Mouse (Mus musculus) T-helper 2 cell (primary cell): ENCODE measurements around the gene Dcst2.

ENCODE experiments used
- in situ Hi-C: fragments of 300-600 bp; cut with MboI, MseI; formaldehyde crosslinking; loops from one replicate; pipeline ENCODE4 v1.15.1; 2025; ENCODE audit warnings: high pct_unique_total_duplicates

Gene Dcst2

GRCm38 (mm10) chr3:89388134-89388881 is 26.5 kb downstream of the Dcst2 start:
- in situ Hi-C loops: no loop called here

GRCm38 (mm10) chr3:89388901-89389740 is 27.3 kb downstream of the Dcst2 start:
- in situ Hi-C loops: no loop called here

GRCm38 (mm10) chr3:89390111-89390515 is 28.3 kb downstream of the Dcst2 start:
- in situ Hi-C loops: no loop called here

GRCm38 (mm10) chr3:89390699-89391662 is 29.2 kb downstream of the Dcst2 start:
- in situ Hi-C loops: no loop called here

- in situ Hi-C loops: no loop called here
Measured at GRCm38 (mm10) chr3:89391663-89392511, 30.1 kb downstream of the Dcst2 start.

- in situ Hi-C loops: no loop called here
Measured at GRCm38 (mm10) chr3:89392871-89393311, 31.1 kb downstream of the Dcst2 start.

- in situ Hi-C loops: no loop called here
Measured at GRCm38 (mm10) chr3:89393605-89394004, 31.8 kb downstream of the Dcst2 start.

- in situ Hi-C loops: no loop called here
Measured at GRCm38 (mm10) chr3:89394006-89394893, 32.5 kb downstream of the Dcst2 start, which contains the start of gene Zbtb7b. Gene Zbtb7b (minus strand): TSS chr3:89394776.

GRCm38 (mm10) chr3:89394894-89395256 is 33.1 kb downstream of the Dcst2 start:
- in situ Hi-C loops: no loop called here

GRCm38 (mm10) chr3:89395419-89395805 is 33.6 kb downstream of the Dcst2 start:
- in situ Hi-C loops: no loop called here

GRCm38 (mm10) chr3:89395806-89396653 is 34.3 kb downstream of the Dcst2 start:
- in situ Hi-C loops: no loop called here

- in situ Hi-C loops: no loop called here
Measured at GRCm38 (mm10) chr3:89396654-89397005, 34.9 kb downstream of the Dcst2 start.

GRCm38 (mm10) chr3:89401329-89401728 is 39.6 kb downstream of the Dcst2 start:
- in situ Hi-C loops: no loop called here

GRCm38 (mm10) chr3:89402693-89403092 is 40.9 kb downstream of the Dcst2 start, which contains the start of gene Lenep:
Gene Lenep (minus strand): TSS chr3:89402793.
- in situ Hi-C loops: no loop called here

GRCm38 (mm10) chr3:89406887-89407286 is 45.1 kb downstream of the Dcst2 start:
- in situ Hi-C loops: no loop called here

GRCm38 (mm10) chr3:89408448-89408847 is 46.7 kb downstream of the Dcst2 start:
- in situ Hi-C loops: no loop called here

- in situ Hi-C loops: no loop called here
Measured at GRCm38 (mm10) chr3:89409701-89410100, 47.9 kb downstream of the Dcst2 start.

GRCm38 (mm10) chr3:89410864-89411263 is 49.1 kb downstream of the Dcst2 start:
- in situ Hi-C loops: no loop called here
